Mouse (Mus musculus): ENCODE data around the gene Zfp655. TPM values are rescaled to one million over a fixed set of nuclear protein-coding genes. Genes with fewer than 3 reads are reported as not detected.
"Not testable (repeated sequence)": the region's sequence is repeated elsewhere in the genome, so short reads cannot be mapped to it uniquely, and the experiment has no call there.

The Zfp655 gene
- polyA plus RNA-seq, 1 experiment = 31.5 TPM

DNA sequence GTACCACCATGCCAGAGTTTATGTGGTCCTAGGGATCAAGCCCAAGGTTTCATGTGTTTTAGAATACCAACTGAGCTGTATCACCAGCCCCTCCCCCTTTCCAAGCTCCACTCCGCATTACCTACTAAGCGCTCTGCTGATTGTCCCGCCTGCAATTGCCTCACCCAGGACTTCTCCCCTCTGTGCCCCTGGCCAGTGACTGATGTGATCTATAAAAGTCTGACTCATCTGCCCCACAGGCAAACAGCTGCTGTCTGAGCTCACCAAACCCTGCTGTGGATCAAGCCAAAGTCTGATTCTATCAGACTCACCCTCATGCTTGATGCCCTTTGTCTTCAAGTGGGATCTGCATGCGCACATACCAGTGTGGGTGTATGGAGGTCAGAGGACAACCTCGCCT lies 8.7 kb upstream of the Zfp655 start:
- no peak for DNase-seq (ENCODE audit: low spot score)

DNA sequence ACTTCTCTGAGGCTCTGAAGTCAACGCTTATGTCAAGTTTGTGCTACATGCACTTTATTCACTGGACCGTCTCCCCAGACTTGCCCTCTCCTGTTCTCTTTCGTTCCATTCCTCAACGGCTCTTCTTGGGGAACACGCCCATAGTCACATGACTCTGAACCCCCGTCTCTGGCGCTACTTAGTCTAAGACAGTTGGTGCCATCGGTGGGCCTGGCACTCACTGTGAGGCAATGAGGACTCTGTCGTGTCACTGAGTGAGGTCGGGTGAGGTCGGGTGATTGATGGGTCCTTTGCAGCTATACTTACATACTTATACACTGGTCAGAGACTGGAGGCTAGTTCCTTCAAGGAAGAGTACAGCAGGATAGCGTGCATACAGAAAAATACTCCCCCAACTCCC lies 8.1 kb upstream of the Zfp655 start:
- no peak for DNase-seq (ENCODE audit: low spot score)

DNA sequence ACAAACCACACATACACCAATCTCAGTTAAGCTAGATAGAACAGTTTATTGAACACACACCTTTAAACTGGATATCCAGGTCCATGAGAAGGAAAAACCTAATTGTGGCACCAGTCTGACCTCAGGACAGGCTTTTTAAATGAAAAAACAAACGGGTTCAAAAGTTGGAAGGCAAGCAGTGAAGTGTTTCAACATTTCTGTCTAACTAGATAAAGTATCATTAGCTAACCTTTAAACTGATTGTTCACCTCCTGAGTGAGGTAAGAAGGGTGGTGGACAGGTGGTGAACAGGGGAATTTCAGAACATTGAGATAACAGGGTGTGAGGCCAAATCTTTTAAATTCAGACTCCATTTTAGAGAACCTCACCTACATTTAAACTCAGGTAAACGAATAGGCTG lies 5.1 kb upstream of the Zfp655 start:
- no peak for DNase-seq (ENCODE audit: low spot score)

DNA sequence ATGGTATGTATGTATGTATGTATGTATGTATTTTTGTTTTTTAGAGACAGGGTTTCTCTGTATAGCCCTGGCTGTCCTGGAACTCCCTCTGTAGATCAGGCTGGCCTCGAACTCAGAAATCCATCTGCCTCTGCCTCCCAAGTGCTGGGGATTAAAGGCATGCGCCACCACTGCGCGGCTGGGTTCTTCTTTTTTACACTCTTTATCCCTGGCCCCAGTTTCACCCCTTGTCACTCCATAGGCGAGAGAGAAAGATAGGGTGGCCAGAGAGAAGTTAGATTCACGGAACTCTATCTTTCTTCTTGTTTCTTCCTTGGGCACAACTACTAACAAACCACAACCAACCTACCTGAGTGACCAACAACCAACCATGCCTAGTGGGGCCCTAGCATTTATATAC lies 2.2 kb upstream of the Zfp655 start:
- DNase-seq (ENCODE audit: low spot score) = not testable (repeated sequence)

DNA sequence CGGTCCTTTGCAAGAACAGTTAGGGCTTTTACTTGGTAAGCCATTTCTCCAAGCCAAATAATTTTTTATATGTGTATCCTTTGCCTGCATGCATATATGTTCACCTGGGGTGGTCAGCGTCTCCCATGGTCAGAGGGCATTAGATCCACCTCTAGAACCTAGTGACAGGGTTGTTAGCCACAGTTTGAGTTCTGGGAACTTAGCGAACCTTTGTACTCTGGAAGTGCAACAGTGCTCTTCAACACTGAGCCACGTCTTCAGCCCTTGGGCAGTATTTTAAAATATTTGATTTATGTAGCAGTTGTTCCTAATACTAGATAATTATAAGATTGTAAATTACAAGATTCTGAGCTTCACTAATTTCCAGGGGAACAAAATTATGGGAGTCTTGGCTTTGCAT lies 874 bp upstream of the Zfp655 start:
- no peak for DNase-seq (ENCODE audit: low spot score)

DNA sequence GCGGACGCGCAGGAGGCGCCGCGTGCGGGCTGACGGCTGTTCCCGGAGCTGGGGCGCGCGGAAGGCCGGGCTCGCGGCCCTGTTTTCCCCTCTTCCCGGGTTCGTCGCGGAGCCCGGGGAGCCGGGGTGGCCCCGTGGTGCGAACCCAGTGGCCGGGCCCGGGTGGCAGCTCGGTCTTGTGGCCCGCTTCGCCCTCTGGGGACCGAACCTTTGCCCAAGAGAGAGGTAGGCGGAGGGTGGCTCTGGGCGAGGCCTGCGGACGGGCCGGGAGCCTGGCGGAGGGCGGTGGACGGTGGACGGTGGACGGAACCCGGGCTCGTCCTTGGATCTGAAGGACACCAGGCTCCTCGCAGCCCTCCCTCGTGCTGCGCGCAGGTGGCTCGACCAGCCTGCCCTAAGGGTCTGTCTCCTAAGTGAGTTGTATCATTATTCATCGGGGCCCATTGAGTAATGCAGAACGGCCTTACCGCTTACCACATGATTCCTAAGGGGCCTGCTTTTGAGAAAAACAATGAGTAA lies 437 bp downstream of the Zfp655 start:
- no peak for DNase-seq (ENCODE audit: low spot score)

DNA sequence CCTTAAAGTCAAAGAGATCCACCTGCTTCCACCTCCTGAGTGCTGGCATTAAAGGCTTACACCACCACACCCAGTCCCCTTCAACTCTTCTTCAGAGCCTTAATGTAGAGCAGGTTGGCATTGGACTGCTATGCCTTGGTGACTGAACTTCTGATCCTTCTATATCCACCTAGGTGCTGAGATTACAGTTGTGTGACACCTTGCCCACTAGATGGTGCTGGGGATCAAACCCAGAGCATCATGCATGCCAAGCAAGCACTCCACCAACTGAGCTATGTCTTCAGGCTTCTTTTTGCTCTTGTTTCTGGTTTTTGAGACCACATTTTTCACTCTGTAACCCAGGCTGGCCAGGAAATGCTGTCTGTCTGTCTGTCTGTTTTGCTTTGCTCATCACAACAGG lies 3.1 kb downstream of the Zfp655 start:
- DNase-seq (ENCODE audit: low spot score) = no peak

DNA sequence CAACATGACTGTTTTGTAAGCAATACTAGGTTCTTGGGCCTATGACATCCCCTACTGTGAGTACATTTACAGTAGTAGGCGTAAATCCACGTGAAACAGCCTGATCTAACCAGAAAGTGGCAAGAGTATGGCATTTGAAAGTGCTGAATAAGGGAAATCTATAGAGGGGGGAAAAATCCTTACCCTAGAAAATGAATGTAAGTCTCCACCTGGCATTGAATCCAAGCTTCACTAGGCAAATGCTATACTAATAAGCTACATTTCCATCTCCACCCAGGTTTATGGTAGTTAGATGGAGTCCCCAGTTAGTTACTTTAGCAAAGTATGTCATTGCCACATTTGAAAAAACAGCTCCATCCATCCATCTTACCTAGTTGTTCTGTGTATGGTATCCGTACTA lies 18.0 kb downstream of the Zfp655 start:
- no peak for DNase-seq (ENCODE audit: low spot score)

DNA sequence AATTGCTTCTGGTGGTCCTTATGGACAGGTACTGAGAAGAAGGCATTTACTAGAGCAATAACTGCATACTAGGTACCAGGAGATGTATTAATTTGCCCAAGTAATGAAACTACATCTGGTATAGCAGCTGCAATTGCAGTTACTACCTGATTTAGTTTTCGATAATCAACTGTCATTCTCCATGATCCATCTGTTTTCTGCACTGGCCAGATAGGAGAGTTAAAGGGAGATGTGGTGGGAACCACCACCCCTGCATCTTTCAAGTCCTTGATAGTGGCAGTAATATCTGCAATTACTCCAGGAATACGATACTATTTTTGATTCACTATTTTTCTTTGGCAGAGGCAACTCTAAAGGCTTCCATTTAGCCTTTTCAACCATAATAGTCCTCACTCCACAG lies 42.1 kb downstream of the Zfp655 start:
- DNase-seq (ENCODE audit: low spot score) = not testable (repeated sequence)

DNA sequence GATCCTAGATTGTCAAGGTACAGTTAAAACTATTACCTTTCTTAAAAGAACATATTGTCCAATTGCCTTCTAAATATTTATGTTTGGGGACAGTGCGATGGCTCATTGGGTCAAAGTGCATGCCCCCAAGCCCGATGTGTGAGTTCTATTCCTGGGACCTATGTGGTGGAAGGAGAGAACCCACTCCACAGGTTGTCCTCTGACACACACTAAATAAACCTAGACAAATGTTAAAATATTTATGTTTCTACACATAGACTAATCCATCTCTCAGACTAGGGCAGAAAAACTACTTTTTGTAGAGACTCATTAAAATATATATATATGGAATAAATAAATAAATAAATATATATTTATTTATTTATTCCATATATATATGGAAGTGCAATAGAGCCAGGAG lies 48.4 kb downstream of the Zfp655 start:
- no peak for DNase-seq (ENCODE audit: low spot score)

DNA sequence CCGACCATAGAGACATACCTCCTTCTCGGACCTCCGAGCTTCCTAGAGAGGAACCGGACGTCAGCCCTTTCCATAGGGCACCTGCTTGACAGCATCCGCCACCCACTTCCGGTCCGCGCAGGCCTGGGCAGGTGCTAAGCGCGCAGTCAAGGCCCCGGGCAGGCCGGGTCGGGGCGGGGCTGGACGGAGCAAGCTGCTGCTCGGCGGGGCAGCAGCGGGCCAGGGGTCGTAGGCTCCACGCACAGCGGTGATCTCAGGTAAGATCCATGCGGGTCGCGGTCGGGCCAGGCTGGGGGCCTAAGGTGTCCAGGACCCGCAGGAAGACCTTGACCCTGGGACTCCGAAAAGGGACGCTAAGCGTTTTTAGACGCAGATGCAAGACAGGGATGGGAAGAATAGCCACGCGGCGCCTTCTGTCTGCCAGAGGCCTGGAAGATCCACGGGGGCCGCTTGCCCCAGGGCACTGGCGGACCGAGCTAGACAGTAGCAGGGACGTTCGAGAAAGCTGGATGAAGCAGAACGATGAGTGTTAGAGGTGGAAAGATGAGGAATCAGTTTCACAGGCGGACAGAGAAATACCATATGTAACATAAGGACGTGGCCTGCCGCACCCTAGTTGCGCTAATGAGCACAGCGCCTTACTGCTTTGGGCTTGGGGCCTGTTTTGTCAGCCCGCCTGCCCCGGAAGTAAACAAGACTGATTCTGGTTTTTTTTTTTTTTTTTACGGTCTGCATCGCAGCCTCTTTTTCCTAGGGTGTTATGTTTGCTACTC lies 49.0 kb downstream of the Zfp655 start, which contains the start of gene Zscan25:
Gene Zscan25 (plus strand): TSS at position 130 of the 773 bp plus-strand sequence.
- peak; percentile 92 for DNase-seq (ENCODE audit: low spot score)

DNA sequence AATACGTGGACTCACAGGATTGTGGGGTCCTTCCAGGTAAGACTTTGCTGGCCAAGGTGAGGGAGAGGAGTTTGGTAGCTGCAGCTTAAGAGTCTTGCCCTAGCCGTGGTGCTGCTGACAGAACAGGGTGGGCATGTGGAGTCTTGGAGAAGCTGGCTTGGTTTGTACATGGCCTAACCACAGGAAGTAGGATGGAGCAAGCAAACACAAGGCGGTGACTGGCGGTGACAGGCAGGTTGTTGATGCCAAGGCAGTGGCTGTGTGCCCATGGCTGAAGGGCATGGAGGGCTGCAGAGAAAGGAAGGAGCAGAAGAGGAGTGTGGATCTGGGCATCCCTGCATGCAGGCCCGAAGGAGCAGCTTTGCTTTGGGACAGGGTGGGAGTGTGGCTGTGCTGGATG lies 56.9 kb downstream of the Zfp655 start:
- no peak for DNase-seq (ENCODE audit: low spot score)

DNA sequence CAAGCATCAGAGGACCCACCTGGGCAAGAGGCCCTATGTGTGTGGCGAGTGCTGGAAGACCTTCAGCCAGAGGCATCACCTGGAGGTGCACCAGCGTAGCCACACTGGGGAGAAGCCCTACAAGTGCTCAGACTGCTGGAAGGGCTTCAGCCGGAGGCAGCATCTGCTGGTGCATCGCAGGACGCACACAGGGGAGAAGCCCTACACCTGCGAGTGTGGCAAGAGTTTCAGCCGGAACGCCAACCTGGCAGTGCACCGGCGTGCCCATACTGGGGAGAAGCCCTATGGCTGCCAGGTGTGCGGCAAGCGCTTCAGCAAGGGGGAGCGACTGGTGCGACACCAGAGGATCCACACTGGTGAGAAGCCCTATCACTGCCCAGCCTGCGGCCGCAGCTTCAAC lies 59.2 kb downstream of the Zfp655 start:
- no peak for DNase-seq (ENCODE audit: low spot score)

DNA sequence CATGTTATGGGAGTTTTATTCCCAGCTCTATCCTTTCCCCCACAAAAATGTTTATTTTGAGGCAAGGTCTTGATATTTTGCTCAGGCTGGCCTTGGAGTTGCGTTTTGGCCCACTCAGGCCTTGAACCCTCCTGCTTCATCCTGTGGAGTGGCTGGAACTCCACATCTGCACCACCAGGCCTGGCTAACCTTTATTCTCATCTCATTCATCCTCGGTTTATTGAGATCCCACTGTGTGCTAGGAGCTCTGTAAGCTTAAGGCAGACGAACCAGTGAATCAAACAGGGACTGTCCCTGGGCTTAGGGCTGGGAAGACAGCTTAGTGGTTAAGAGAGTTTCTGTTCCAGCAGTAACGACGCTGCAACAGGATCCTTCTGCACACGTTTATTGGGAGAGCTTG lies 60.9 kb downstream of the Zfp655 start:
- DNase-seq (ENCODE audit: low spot score) = no peak

Other genes starting within 250 kb of the Zfp655 start
- gene Gm4871, start 199.0 kb upstream of the Zfp655 start, polyA plus RNA-seq (2012; rRNA removed) = not detected in 2 replicates
- not detected in 2 replicates for gene 1700018F24Rik, start 188.7 kb upstream of the Zfp655 start, polyA plus RNA-seq (2012; rRNA removed)
- gene Arpc1a, start 147.9 kb upstream of the Zfp655 start, polyA plus RNA-seq (2012; rRNA removed) = 284 and 341 TPM in 2 replicates
- not detected in 2 replicates for gene Kpna7, start 147.7 kb upstream of the Zfp655 start, polyA plus RNA-seq (2012; rRNA removed)
- 410 and 483 TPM in 2 replicates for gene Arpc1b, start 117.5 kb upstream of the Zfp655 start, polyA plus RNA-seq (2012; rRNA removed)
- gene Pdap1, start 91.5 kb upstream of the Zfp655 start, polyA plus RNA-seq (2012; rRNA removed) = 51.4 and 62.5 TPM in 2 replicates
- gene Bud31, start 91.4 kb upstream of the Zfp655 start, polyA plus RNA-seq (2012; rRNA removed) = 80.5 and 98.6 TPM in 2 replicates
- gene Ptcd1, start 64.6 kb upstream of the Zfp655 start, polyA plus RNA-seq (2012; rRNA removed) = 12.9 TPM in 2 replicates
- gene Cpsf4, start 64.5 kb upstream of the Zfp655 start, polyA plus RNA-seq (2012; rRNA removed) = 20.4 and 25.4 TPM in 2 replicates
- gene Atp5j2, start 39.7 kb upstream of the Zfp655 start, polyA plus RNA-seq (2012; rRNA removed) = 266 and 278 TPM in 2 replicates
- gene Zkscan14, start 29.8 kb upstream of the Zfp655 start, polyA plus RNA-seq (2012; rRNA removed) = 6.8 and 7.4 TPM in 2 replicates
- gene Zkscan5, start 27.2 kb upstream of the Zfp655 start, polyA plus RNA-seq (2012; rRNA removed) = 7.4 and 9.1 TPM in 2 replicates
- gene Zscan25, start 48.8 kb downstream of the Zfp655 start, polyA plus RNA-seq (2012; rRNA removed) = 16.1 and 19.1 TPM in 2 replicates
- gene Cyp3a57, start 113.6 kb downstream of the Zfp655 start, polyA plus RNA-seq (2012; rRNA removed) = 11.7 and 17.9 TPM in 2 replicates
- gene Cyp3a16, start 238.0 kb downstream of the Zfp655 start, polyA plus RNA-seq (2012; rRNA removed) = not detected in 2 replicates

All from urinary bladder, adult 2 months (tissue).